Mouse (Mus musculus) ES-Bruce4 (cell line): ENCODE results near the gene Otop2.

ENCODE experiments used
- CTCF ChIP-seq: IDR thresholded peaks from one replicate; pipeline ENCODE4 v1.8.1; 2011; ENCODE audit warnings: low read depth, low read length
- EP300 ChIP-seq: IDR thresholded peaks from 2 replicates; pipeline ENCODE4 v1.6.1; 2011; ENCODE audit warnings: low read depth, low read length; ENCODE audit not compliant: insufficient read depth
- POLR2A ChIP-seq: IDR thresholded peaks from one replicate; pipeline ENCODE4 v1.8.1; 2011; ENCODE audit warnings: low read length; ENCODE audit not compliant: insufficient read depth

DNA sequence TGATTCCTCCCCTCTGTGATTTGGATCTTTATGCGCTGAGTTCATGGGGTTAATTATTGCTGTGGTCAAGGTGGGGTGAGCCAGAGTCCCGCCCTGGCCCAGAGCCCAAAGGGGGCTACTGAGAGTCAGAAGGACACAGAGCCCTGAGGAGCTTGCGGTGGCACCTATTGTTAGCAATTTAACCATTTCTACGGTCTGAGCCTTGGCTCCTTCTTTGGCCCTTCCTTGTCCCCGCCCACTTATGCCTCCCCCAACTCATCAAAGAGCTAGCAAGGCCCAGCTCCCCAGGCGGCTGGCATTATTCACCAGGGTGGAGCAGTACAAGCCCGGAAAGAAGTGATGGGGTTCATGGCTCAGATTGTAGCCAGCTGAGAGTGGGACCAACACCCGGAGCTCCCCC is at the start of gene Otop2:
- TF ChIP-seq CTCF (no peak), POLR2A (no peak), EP300 (no peak)
